Mouse (Mus musculus) midbrain, postnatal 0 days (tissue): ENCODE data around the gene Ppp1r14d. TPM values are rescaled to one million over a fixed set of nuclear protein-coding genes. Genes with fewer than 3 reads are reported as not detected.

Experiments used
- ATAC-seq: fragments of 200-750 bp; cut with Nextera tagmentation; 2 replicates; pipeline ENCODE4 v1.8.0; 2017; ENCODE audit warnings: moderate number of reproducible peaks, mild to moderate bottlenecking, moderate TSS enrichment, moderate library complexity; ENCODE audit not compliant: low FRiP score
- DNase-seq: peaks from one replicate; pipeline ENCODE4 v3.0.0-alpha.2; 2015; ENCODE audit warnings: low spot score
- H3K27ac ChIP-seq: fragments of 300-500 bp; sonication (generic); 2 replicates; pipeline ENCODE4 v1.5.1; 2014; ENCODE audit warnings: low read depth, mild to moderate bottlenecking, low read length, mixed read lengths
- H3K27me3 ChIP-seq: fragments of 300-500 bp; sonication (generic); 2 replicates; pipeline ENCODE4 v1.6.1; 2014; ENCODE audit warnings: low read length, control low read depth, mixed read lengths; ENCODE audit not compliant: insufficient read depth
- H3K36me3 ChIP-seq: fragments of 300-500 bp; sonication (generic); 2 replicates; pipeline ENCODE4 v1.6.1; 2014; ENCODE audit warnings: low read length, control low read depth, mixed read lengths; ENCODE audit not compliant: insufficient read depth
- H3K4me1 ChIP-seq: fragments of 300-500 bp; sonication (generic); 2 replicates; pipeline ENCODE4 v1.6.1; 2014; ENCODE audit warnings: mild to moderate bottlenecking, control low read depth, antibody characterized with exemption, low read length, mixed read lengths; ENCODE audit not compliant: insufficient read depth
- H3K4me2 ChIP-seq: fragments of 300-500 bp; sonication (generic); 2 replicates; pipeline ENCODE4 v1.6.1; 2014; ENCODE audit warnings: low read depth, mild to moderate bottlenecking, low read length, mixed read lengths; ENCODE audit not compliant: poor library complexity, severe bottlenecking
- H3K4me3 ChIP-seq: fragments of 300-500 bp; sonication (generic); 2 replicates; pipeline ENCODE4 v1.5.1; 2014; ENCODE audit warnings: low read depth, mild to moderate bottlenecking, low read length, moderate library complexity
- H3K9ac ChIP-seq: fragments of 300-500 bp; sonication (generic); replicated peaks from 2 replicates; pipeline ENCODE4 v1.6.1; 2014; ENCODE audit warnings: mild to moderate bottlenecking, low read length, moderate library complexity, mixed read lengths; ENCODE audit not compliant: poor library complexity, severe bottlenecking
- H3K9me3 ChIP-seq: fragments of 300-500 bp; sonication (generic); 2 replicates; pipeline ENCODE4 v1.6.1; 2016; ENCODE audit warnings: low read length, control low read depth
- CTCF ChIP-seq: IDR thresholded peaks from 2 replicates; pipeline ENCODE4 v1.5.1; 2016; ENCODE audit warnings: antibody characterized with exemption, mild to moderate bottlenecking
- WGBS: fragments of 180-500 bp; shearing (Covaris S2); extraction: QIAGEN DNeasy Blood & Tissue Kit; methylation state at CpG from one replicate; pipeline ENCODE4 v1.1.7; 2014; 5-methylcytosine and 5-hydroxymethylcytosine counted together
- polyA plus RNA-seq: library from polyadenylated mRNA; unstranded; fragments of >200 nt; fragmentation: Nextera tagmentation; extraction: Ambion mirVana; gene quantifications from 2 replicates; pipeline ENCODE4 v1.2.1, GENCODE M21; 2015
- total RNA-seq: library from RNA; depleted of rRNA; stranded (reverse); fragments of >200 nt; gene quantifications from 2 replicates; pipeline ENCODE4 v1.2.3, GENCODE M21; 2014

The Ppp1r14d gene
- total and polyA plus RNA-seq, 2 experiments from 2014 or later: not detected

GRCm38 (mm10) chr2:119240075-119240818 is 10.5 kb upstream of the Ppp1r14d start:
- Histone ChIP-seq H3K9ac (no peak overlapping the region), H3K4me1 (peaks cover 7% of the 10 kb centered on the region; the same call in 1 of the 2 replicates), H3K4me2 (no peak overlapping the region), H3K36me3 (no peaks in the 10 kb centered on the region), H3K9me3 (no peaks in the 10 kb centered on the region), H3K4me3 (no peak overlapping the region), H3K27me3 (peaks cover 45% of the 10 kb centered on the region), H3K27ac (no peak overlapping the region)
- 78% methylated on average over 4 of the region's 4 CpGs for WGBS
- TF ChIP-seq CTCF: no peak
- no peak for DNase-seq
- ATAC-seq: no peak

GRCm38 (mm10) chr2:119238671-119239070 is 9.0 kb upstream of the Ppp1r14d start:
- H3K4me1 ChIP-seq: peaks cover 7% of the 10 kb centered on the region; the same call in 1 of the 2 replicates
- ATAC-seq (no peak), DNase-seq (no peak)
- H3K4me3 ChIP-seq: no peak overlapping the region
- no peak overlapping the region for H3K27ac ChIP-seq
- H3K4me2 ChIP-seq: no peak overlapping the region
- H3K9me3 ChIP-seq: no peaks in the 10 kb centered on the region
- no peak for TF ChIP-seq CTCF
- H3K36me3 ChIP-seq: no peaks in the 10 kb centered on the region
- 80% methylated on average over 2 of the region's 2 CpGs for WGBS
- no peak overlapping the region for H3K9ac ChIP-seq
- H3K27me3 ChIP-seq: peaks cover 45% of the 10 kb centered on the region

GRCm38 (mm10) chr2:119237871-119238220 is 8.1 kb upstream of the Ppp1r14d start:
- H3K4me1 ChIP-seq: peaks cover 7% of the 10 kb centered on the region; the same call in 1 of the 2 replicates
- TF ChIP-seq CTCF: no peak
- H3K4me3 ChIP-seq: peak overlapping the region; percentile 34
- no peak overlapping the region for H3K27ac ChIP-seq
- peaks cover 45% of the 10 kb centered on the region for H3K27me3 ChIP-seq
- H3K9me3 ChIP-seq: no peaks in the 10 kb centered on the region
- H3K4me2 ChIP-seq: peak overlapping the region; percentile 57
- H3K9ac ChIP-seq: no peak overlapping the region
- ATAC-seq (no peak), DNase-seq (no peak)
- WGBS: 1% methylated on average over 31 of the region's 31 CpGs
- H3K36me3 ChIP-seq: no peaks in the 10 kb centered on the region

- Histone ChIP-seq H3K27ac (no peak within 1 kb of the TSS), H3K9me3 (no peaks in the 10 kb centered on the region), H3K36me3 (no peaks in the 10 kb centered on the region), H3K27me3 (peaks cover 45% of the 10 kb centered on the region), H3K4me2 (peak within 1 kb of the TSS; percentile 57), H3K4me3 (peak within 1 kb of the TSS; percentile 34), H3K9ac (no peak within 1 kb of the TSS), H3K4me1 (peaks cover 7% of the 10 kb centered on the region; the same call in 1 of the 2 replicates)
- DNase-seq (no peak), ATAC-seq (peak; percentile 54; the same call in 1 of the 2 replicates)
- WGBS: under 1% methylated on average over 70 of the region's 73 CpGs
- TF ChIP-seq CTCF: no peak
These were observed 7.6 kb upstream of the Ppp1r14d start, which contains the start of gene Spint1 for GRCm38 (mm10) chr2:119237210-119237870. Gene Spint1, plus strand, starts transcription at chr2:119237362.

GRCm38 (mm10) chr2:119236682-119237209 is 7.0 kb upstream of the Ppp1r14d start:
- no peaks in the 10 kb centered on the region for H3K36me3 ChIP-seq
- H3K4me2 ChIP-seq: peak overlapping the region; percentile 57
- H3K9ac ChIP-seq: no peak overlapping the region
- no peak overlapping the region for H3K27ac ChIP-seq
- TF ChIP-seq CTCF: no peak
- peaks cover 45% of the 10 kb centered on the region for H3K27me3 ChIP-seq
- peaks cover 7% of the 10 kb centered on the region; the same call in 1 of the 2 replicates for H3K4me1 ChIP-seq
- WGBS: 8% methylated on average over 25 of the region's 25 CpGs
- peak overlapping the region; percentile 34 for H3K4me3 ChIP-seq
- ATAC-seq (no peak), DNase-seq (no peak)
- H3K9me3 ChIP-seq: no peaks in the 10 kb centered on the region

- DNase-seq (no peak), ATAC-seq (peak; percentile 17)
- Histone ChIP-seq H3K9ac (peak overlapping the region; percentile 70), H3K27me3 (no peaks in the 10 kb centered on the region), H3K27ac (peak overlapping the region; percentile 72), H3K4me1 (peaks cover 3% of the 10 kb centered on the region; the same call in 1 of the 2 replicates), H3K9me3 (no peaks in the 10 kb centered on the region), H3K4me2 (peak overlapping the region; percentile 60), H3K4me3 (peak overlapping the region; percentile 50), H3K36me3 (peaks cover 18% of the 10 kb centered on the region; the same call in 1 of the 2 replicates)
- no peak for TF ChIP-seq CTCF
- 2% methylated on average over 13 of the region's 13 CpGs for WGBS
These were observed 20.6 kb downstream of the Ppp1r14d start for GRCm38 (mm10) chr2:119209176-119209507.
